Mouse (Mus musculus) hindbrain, embryonic 11.5 days (tissue): ENCODE measurements around the gene Ddx4. TPM values are rescaled to one million over a fixed set of nuclear protein-coding genes. Genes with fewer than 3 reads are reported as not detected.

Experiments
- ATAC-seq: fragments of 200-750 bp; cut with Nextera tagmentation; 2 replicates; pipeline ENCODE4 v1.8.0; 2017; ENCODE audit warnings: mild to moderate bottlenecking, moderate TSS enrichment, moderate library complexity; ENCODE audit not compliant: low FRiP score
- DNase-seq: peaks from one replicate; pipeline ENCODE4 v3.0.0-alpha.2; 2015; ENCODE audit warnings: low spot score
- H3K27ac ChIP-seq: fragments of 300-500 bp; sonication (generic); 2 replicates; pipeline ENCODE4 v1.5.1; 2014; ENCODE audit warnings: mild to moderate bottlenecking, low read depth, low read length
- H3K27me3 ChIP-seq: fragments of 300-500 bp; sonication (generic); 2 replicates; pipeline ENCODE4 v1.6.1; 2014; ENCODE audit warnings: mild to moderate bottlenecking, low read length, moderate library complexity, mixed read lengths; ENCODE audit not compliant: control insufficient read depth, insufficient read depth
- H3K36me3 ChIP-seq: fragments of 300-500 bp; sonication (generic); 2 replicates; pipeline ENCODE4 v1.6.1; 2014; ENCODE audit warnings: mild to moderate bottlenecking, low read length, moderate library complexity, mixed read lengths; ENCODE audit not compliant: control insufficient read depth, insufficient read depth
- H3K4me1 ChIP-seq: fragments of 300-500 bp; sonication (generic); replicated peaks from 2 replicates; pipeline ENCODE4 v1.6.1; 2014; ENCODE audit warnings: low read length, mixed read lengths; ENCODE audit not compliant: control insufficient read depth, insufficient read depth
- H3K4me2 ChIP-seq: fragments of 300-500 bp; sonication (generic); replicated peaks from 2 replicates; pipeline ENCODE4 v1.6.1; 2014; ENCODE audit warnings: mild to moderate bottlenecking, low read depth, low read length
- H3K4me3 ChIP-seq: fragments of 300-500 bp; sonication (generic); 2 replicates; pipeline ENCODE4 v1.5.1; 2014; ENCODE audit warnings: low read depth, low read length
- H3K9ac ChIP-seq: fragments of 300-500 bp; sonication (generic); 2 replicates; pipeline ENCODE4 v1.6.1; 2014; ENCODE audit warnings: low read depth, low read length
- H3K9me3 ChIP-seq: fragments of 300-500 bp; sonication (generic); 2 replicates; pipeline ENCODE4 v1.6.1; 2016; ENCODE audit warnings: low read length; ENCODE audit not compliant: control insufficient read depth
- WGBS: fragments of 180-500 bp; shearing (Covaris S2); extraction: QIAGEN DNeasy Blood & Tissue Kit; methylation state at CpG from one replicate; pipeline ENCODE4 v1.1.7; 2014; 5-methylcytosine and 5-hydroxymethylcytosine counted together
- polyA plus RNA-seq: library from polyadenylated mRNA; unstranded; fragments of >200 nt; fragmentation: Nextera tagmentation; extraction: Ambion mirVana; gene quantifications from 2 replicates; pipeline ENCODE4 v1.2.1, GENCODE M21; 2014

Ddx4 gene
- 0.83 and 0.88 TPM in 2 replicates for polyA plus RNA-seq

GRCm38 (mm10) chr13:112652205-112652604 is at the start of gene Ddx4:
Gene Ddx4 (minus strand): TSS chr13:112652475.
- WGBS = 75% methylated on average over 44 of the region's 45 CpGs
- no peak for DNase-seq
- Histone ChIP-seq H3K36me3 (no peaks in the 10 kb centered on the region), H3K27ac (no peak within 1 kb of the TSS), H3K4me3 (no peak within 1 kb of the TSS), H3K9me3 (peaks cover 5% of the 10 kb centered on the region; the same call in 1 of the 2 replicates), H3K27me3 (no peaks in the 10 kb centered on the region), H3K9ac (no peak within 1 kb of the TSS), H3K4me2 (no peak within 1 kb of the TSS), H3K4me1 (no peaks in the 10 kb centered on the region)
- ATAC-seq = no peak

DNA sequence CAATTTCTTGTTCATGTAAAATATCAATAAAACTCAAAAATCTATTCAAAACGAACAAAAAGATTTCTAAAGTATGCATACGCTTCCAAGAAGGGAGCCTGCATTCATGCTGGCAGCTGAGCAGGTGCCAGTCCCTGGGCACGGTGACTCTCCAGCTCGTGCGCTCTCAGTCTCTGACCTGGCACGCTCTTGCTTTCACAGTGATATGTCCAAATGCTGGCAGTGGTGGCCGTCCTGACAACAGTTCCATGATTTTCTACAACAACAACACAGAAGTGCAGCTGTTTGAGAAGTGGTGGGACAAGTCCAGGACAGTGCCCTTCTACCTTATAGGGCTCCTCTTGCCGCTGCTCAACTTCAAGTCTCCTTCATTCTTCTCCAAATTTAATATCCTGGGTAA is 49.0 kb upstream of the Ddx4 start:
- no peak overlapping the region for H3K9ac ChIP-seq
- H3K4me3 ChIP-seq = no peak overlapping the region
- no peaks in the 10 kb centered on the region for H3K9me3 ChIP-seq
- H3K27me3 ChIP-seq = no peaks in the 10 kb centered on the region
- no peaks in the 10 kb centered on the region for H3K36me3 ChIP-seq
- no peak overlapping the region for H3K27ac ChIP-seq
- DNase-seq = no peak
- 92% methylated on average over 8 of the region's 8 CpGs for WGBS
- no peak for ATAC-seq
- H3K4me2 ChIP-seq = no peak overlapping the region
- H3K4me1 ChIP-seq = no peaks in the 10 kb centered on the region

DNA sequence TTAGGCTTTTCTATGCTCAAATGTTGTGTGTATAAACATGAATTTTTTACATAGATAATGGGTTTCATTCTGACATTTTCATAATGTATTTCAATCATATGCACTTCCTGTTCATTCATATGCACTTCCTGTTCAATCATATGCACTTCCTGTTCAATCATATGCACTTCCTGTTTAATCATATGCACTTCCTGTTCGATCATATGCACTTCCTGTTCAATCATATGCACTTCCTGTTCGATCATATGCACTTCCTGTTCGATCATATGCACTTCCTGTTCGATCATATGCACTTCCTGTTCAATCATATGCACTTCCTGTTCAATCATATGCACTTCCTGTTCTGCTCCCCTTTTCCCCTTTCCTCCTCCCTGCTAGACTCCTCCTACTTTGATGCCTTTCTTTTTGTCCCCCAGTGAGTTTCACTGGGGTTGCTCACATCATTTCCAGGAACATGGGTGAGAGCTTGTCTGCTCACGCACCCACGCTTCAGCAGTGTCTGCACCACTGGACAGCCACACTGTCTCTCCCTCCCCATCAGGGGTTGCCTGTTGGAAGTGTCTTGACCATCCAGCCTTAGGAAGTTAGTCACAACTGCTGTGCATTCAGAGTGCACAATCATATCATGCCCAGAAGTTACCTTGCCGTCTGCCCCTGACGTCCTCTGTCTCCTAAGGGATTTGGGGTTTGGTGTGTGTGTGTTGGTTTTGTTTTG is 43.4 kb upstream of the Ddx4 start:
- WGBS = 94% methylated on average over 8 of the region's 8 CpGs
- Histone ChIP-seq H3K27me3 (no peaks in the 10 kb centered on the region), H3K4me3 (no peak overlapping the region), H3K4me2 (no peak overlapping the region), H3K27ac (no peak overlapping the region), H3K36me3 (peaks cover 3% of the 10 kb centered on the region; the same call in 1 of the 2 replicates), H3K9ac (no peak overlapping the region), H3K4me1 (no peaks in the 10 kb centered on the region), H3K9me3 (peaks cover 3% of the 10 kb centered on the region; the same call in 1 of the 2 replicates)
- no peak for DNase-seq
- no peak for ATAC-seq

DNA sequence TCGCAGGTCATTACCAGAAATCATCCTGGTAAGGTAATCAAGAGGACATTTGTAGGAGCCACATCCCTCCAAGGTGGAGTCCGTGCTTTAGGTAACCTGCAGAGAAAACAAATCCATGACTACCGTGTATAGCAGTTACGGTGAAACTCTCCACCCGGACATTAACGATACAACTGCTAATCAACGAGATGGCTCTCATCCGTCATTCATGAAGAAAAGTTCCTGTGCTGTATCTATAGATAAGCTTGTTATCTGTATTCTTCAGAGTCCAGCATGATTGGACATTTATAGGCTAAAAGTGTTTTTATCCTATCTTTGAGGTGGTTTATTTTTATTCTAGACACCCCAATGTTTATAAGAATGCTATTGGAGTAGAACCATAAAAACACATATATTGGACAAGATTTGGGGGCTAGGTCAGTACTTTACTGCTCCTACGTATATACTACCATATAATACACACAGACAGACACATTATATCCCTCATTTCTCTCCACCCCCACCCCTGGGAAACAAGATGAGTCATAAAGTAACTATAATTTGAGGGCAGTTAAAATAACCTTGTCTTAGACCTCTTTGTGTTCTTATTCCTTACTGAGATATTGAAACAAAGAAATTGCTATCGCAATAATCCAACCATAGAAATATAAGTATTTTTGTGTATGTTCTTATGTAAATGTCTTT is 40.7 kb upstream of the Ddx4 start:
- Histone ChIP-seq H3K4me1 (no peaks in the 10 kb centered on the region), H3K4me3 (no peak overlapping the region), H3K9me3 (peaks cover 3% of the 10 kb centered on the region; the same call in 1 of the 2 replicates), H3K36me3 (peaks cover 3% of the 10 kb centered on the region; the same call in 1 of the 2 replicates), H3K9ac (no peak overlapping the region), H3K27ac (no peak overlapping the region), H3K4me2 (no peak overlapping the region), H3K27me3 (no peaks in the 10 kb centered on the region)
- 96% methylated on average over 10 of the region's 10 CpGs for WGBS
- ATAC-seq = no peak
- no peak for DNase-seq

GRCm38 (mm10) chr13:112686155-112686554 is 33.9 kb upstream of the Ddx4 start:
- Histone ChIP-seq H3K4me3 (no peak overlapping the region), H3K9ac (no peak overlapping the region), H3K4me1 (no peaks in the 10 kb centered on the region), H3K27me3 (no peaks in the 10 kb centered on the region), H3K9me3 (no peaks in the 10 kb centered on the region), H3K27ac (no peak overlapping the region), H3K36me3 (no peaks in the 10 kb centered on the region), H3K4me2 (no peak overlapping the region)
- WGBS = 95% methylated on average over 2 of the region's 2 CpGs
- DNase-seq (no peak), ATAC-seq (no peak)

GRCm38 (mm10) chr13:112683970-112684369 is 31.7 kb upstream of the Ddx4 start:
- Histone ChIP-seq H3K4me1 (no peaks in the 10 kb centered on the region), H3K4me3 (no peak overlapping the region), H3K27me3 (no peaks in the 10 kb centered on the region), H3K36me3 (no peaks in the 10 kb centered on the region), H3K9ac (no peak overlapping the region), H3K27ac (no peak overlapping the region), H3K4me2 (no peak overlapping the region), H3K9me3 (no peaks in the 10 kb centered on the region)
- WGBS = 83% methylated on average over 6 of the region's 6 CpGs
- ATAC-seq (no peak), DNase-seq (no peak)

- no peak for DNase-seq
- Histone ChIP-seq H3K9me3 (no peaks in the 10 kb centered on the region), H3K27ac (no peak overlapping the region), H3K4me1 (no peaks in the 10 kb centered on the region), H3K27me3 (no peaks in the 10 kb centered on the region), H3K4me2 (no peak overlapping the region), H3K9ac (no peak overlapping the region), H3K4me3 (no peak overlapping the region), H3K36me3 (no peaks in the 10 kb centered on the region)
- 84% methylated on average over 2 of the region's 2 CpGs for WGBS
- no peak for ATAC-seq
These were observed 31.0 kb upstream of the Ddx4 start for GRCm38 (mm10) chr13:112683312-112683711.

DNA sequence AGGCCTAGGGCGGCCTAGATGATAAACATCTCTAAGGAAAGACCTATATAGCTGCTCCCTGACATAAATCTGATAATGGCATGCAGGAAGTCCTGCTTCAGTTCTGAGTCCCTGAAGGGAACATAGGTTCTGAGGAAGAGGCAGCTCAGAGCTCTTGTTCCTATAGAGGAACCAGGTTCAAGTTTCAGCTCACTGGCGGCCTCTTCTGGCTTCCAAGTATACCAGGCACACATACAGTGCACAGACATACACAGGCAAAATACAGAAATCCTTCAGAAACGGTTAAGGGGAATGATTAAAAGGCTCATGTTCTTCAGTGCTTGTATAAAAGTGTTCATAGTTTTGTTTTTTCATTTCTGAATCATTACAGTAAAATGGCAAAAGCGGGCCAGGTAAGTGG is 25.9 kb upstream of the Ddx4 start:
- 90% methylated on average over 4 of the region's 4 CpGs for WGBS
- Histone ChIP-seq H3K9ac (no peak overlapping the region), H3K36me3 (no peaks in the 10 kb centered on the region), H3K4me1 (no peaks in the 10 kb centered on the region), H3K4me2 (no peak overlapping the region), H3K27me3 (no peaks in the 10 kb centered on the region), H3K27ac (no peak overlapping the region), H3K9me3 (no peaks in the 10 kb centered on the region), H3K4me3 (no peak overlapping the region)
- DNase-seq (peak; percentile 22), ATAC-seq (no peak)
